Mouse (Mus musculus) lung, adult 2 months (tissue): Measurements from ENCODE around the gene Hopx.

Source experiments
- CTCF ChIP-seq: fragments of 200-500 bp; IDR thresholded peaks from 2 replicates; pipeline ENCODE4 v1.5.1; 2011; ENCODE audit warnings: mild to moderate bottlenecking, low read length, control low read depth; ENCODE audit not compliant: insufficient read depth
- POLR2A ChIP-seq: fragments of 200-500 bp; IDR thresholded peaks from 2 replicates; pipeline ENCODE4 v1.6.1; 2011; ENCODE audit warnings: low read depth, mild to moderate bottlenecking, control low read depth, low read length, borderline replicate concordance; ENCODE audit errors: extremely low read depth

DNA sequence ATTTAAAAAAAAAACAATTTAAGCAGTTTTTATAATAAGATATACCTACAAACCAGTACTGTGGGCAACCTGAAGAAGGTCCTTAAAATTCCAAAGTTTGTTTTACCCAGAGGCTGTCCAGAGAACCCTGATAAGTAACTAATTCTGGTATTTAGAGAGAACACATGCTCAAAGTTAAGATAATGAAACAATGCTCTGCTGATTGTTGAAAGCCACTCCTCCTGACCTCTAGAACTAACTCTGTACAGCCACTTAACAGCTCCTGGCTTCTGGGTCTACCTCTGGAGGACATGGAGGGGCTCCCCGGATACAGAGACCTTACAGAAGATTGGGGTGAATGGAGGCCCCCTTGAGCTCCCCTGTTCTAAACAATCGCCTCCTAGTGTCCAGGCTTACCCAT lies 15.0 kb upstream of the Hopx start:
- no peak for TF ChIP-seq CTCF
- no peak for TF ChIP-seq POLR2A
